Comparison of ENCODE assay signal across 21 mouse cellular contexts in the genomic region with DNA sequence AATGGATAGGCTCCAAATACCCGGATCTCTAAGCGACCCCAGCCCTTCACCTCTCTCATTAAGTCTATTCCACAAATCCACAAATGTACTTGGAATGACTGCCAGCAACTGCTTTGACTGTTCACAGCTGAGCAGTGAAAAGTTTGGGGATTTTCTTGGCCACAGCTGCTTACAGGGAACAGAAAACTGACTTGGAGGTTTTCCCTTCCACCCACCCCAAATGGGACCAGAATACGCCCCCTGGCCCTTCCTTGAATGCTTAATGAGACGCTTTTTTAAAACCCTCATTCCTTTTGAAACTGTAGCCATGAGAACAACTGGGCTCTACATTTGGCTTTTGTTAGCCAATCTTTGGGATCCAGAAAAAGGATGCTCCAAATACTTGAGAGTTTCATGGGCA. TPM values are rescaled to one million over a fixed set of nuclear protein-coding genes. Genes with fewer than 3 reads are reported as not detected.
DNase-seq lines count a peak whose midpoint lies in the region; ATAC-seq and TF ChIP-seq lines count a peak whose summit lies in the region.
"Had no signal": no experiment of that assay in that cellular context is flagged by ENCODE, and none has a peak within 500 bp of the region (broad histone marks: within the 10 kb centered on the region; RNA-seq: fewer than 3 reads in every experiment).

No protein-coding gene starts in this region.

- no peak for TF ChIP-seq CTCF in hindbrain, postnatal 0 days (IDR thresholded peaks at IDR 0.05; ENCODE audit: low read depth)
- no peak for TF ChIP-seq CTCF in stomach, postnatal 0 days (IDR thresholded peaks at IDR 0.05; ENCODE audit: low read depth)

- H3K27me3 ChIP-seq in hindbrain, postnatal 0 days (ENCODE audit: insufficient read depth, low read length) = no peaks in the 10 kb centered on the region
- no peaks in the 10 kb centered on the region for H3K27me3 ChIP-seq in hindbrain, embryonic 13.5 days
- no peaks in the 10 kb centered on the region for H3K27me3 ChIP-seq in stomach, postnatal 0 days (ENCODE audit: control insufficient read depth, insufficient read depth, low read length)
- H3K27me3 ChIP-seq: heart, embryonic 12.5 days; intestine, embryonic 15.5 days had no signal

- no peak overlapping the region for H3K27ac ChIP-seq in hindbrain, postnatal 0 days
- H3K27ac ChIP-seq in hindbrain, embryonic 13.5 days = no peak overlapping the region
- H3K27ac ChIP-seq in stomach, postnatal 0 days (replicated peaks) = no peak overlapping the region
- H3K27ac ChIP-seq: intestine, embryonic 15.5 days had no signal

- H3K4me2 ChIP-seq in hindbrain, postnatal 0 days (ENCODE audit: low read depth, low read length) = no peak overlapping the region
- no peak overlapping the region for H3K4me2 ChIP-seq in hindbrain, embryonic 13.5 days
- no peak overlapping the region for H3K4me2 ChIP-seq in stomach, postnatal 0 days (replicated peaks; ENCODE audit: low read depth)
- H3K4me2 ChIP-seq: heart, embryonic 12.5 days; intestine, embryonic 15.5 days had no signal

- H3K4me3 ChIP-seq in hindbrain, postnatal 0 days (ENCODE audit: low read length) = no peak overlapping the region
- H3K4me3 ChIP-seq in hindbrain, embryonic 13.5 days = no peak overlapping the region
- H3K4me3 ChIP-seq in stomach, postnatal 0 days (ENCODE audit: low read depth, low read length) = no peak overlapping the region
- H3K4me3 ChIP-seq: heart, embryonic 12.5 days; intestine, embryonic 15.5 days; myocyte had no signal

- whole genome bisulfite sequencing in hindbrain, postnatal 0 days = 51% methylated on average over 4 of the region's 4 CpGs
- 67% methylated on average over 4 of the region's 4 CpGs for WGBS in hindbrain, embryonic 13.5 days
- WGBS in stomach, postnatal 0 days = 57% methylated on average over 4 of the region's 4 CpGs

- no peaks in the 10 kb centered on the region for H3K4me1 ChIP-seq in hindbrain, postnatal 0 days (ENCODE audit: insufficient read depth, low read length)
- no peaks in the 10 kb centered on the region for H3K4me1 ChIP-seq in hindbrain, embryonic 13.5 days (replicated peaks)
- H3K4me1 ChIP-seq in stomach, postnatal 0 days (replicated peaks; ENCODE audit: control insufficient read depth, insufficient read depth) = no peaks in the 10 kb centered on the region
- H3K4me1 ChIP-seq: heart, embryonic 12.5 days; intestine, embryonic 15.5 days had no signal

- no peak overlapping the region for H3K9ac ChIP-seq in hindbrain, postnatal 0 days (replicated peaks; ENCODE audit: low read length)
- no peak overlapping the region for H3K9ac ChIP-seq in hindbrain, embryonic 13.5 days
- H3K9ac ChIP-seq in stomach, postnatal 0 days (ENCODE audit: low read length) = no peak overlapping the region
- H3K9ac ChIP-seq: heart, embryonic 12.5 days; intestine, embryonic 15.5 days had no signal

- peak; percentile 48; the same call in 1 of the 2 replicates for ATAC-seq in hindbrain, postnatal 0 days
- ATAC-seq in hindbrain, embryonic 13.5 days (ENCODE audit: low FRiP score) = no peak
- no peak for ATAC-seq in stomach, postnatal 0 days (ENCODE audit: low FRiP score, low TSS enrichment)
- ATAC-seq: intestine, embryonic 15.5 days; Patski had no signal

- no peaks in the 10 kb centered on the region for H3K9me3 ChIP-seq in hindbrain, postnatal 0 days (ENCODE audit: low read length)
- H3K9me3 ChIP-seq in hindbrain, embryonic 13.5 days = no peaks in the 10 kb centered on the region
- no peaks in the 10 kb centered on the region for H3K9me3 ChIP-seq in stomach, postnatal 0 days (ENCODE audit: control insufficient read depth, low read length)
- H3K9me3 ChIP-seq: heart, embryonic 12.5 days; intestine, embryonic 15.5 days had no signal

- H3K36me3 ChIP-seq in hindbrain, postnatal 0 days (ENCODE audit: insufficient read depth, low read length) = no peaks in the 10 kb centered on the region
- no peaks in the 10 kb centered on the region for H3K36me3 ChIP-seq in hindbrain, embryonic 13.5 days
- no peaks in the 10 kb centered on the region for H3K36me3 ChIP-seq in stomach, postnatal 0 days (ENCODE audit: control insufficient read depth, insufficient read depth, low read length)
- H3K36me3 ChIP-seq: heart, embryonic 12.5 days; intestine, embryonic 15.5 days had no signal

- peak; percentile 33 for DNase-seq in cerebellum, adult 9-11 months
- DNase-seq in cerebellum, postnatal 36 days = no peak
- peak; percentile 59 for DNase-seq in hindbrain, postnatal 0 days (ENCODE audit: low spot score)
- DNase-seq in Muller cell, postnatal 12 days (ENCODE audit: inconsistent ontology term) = peak; percentile 59
- DNase-seq in layer of hippocampus, adult 9-11 months = peak; percentile 57
- no peak for DNase-seq in stomach, postnatal 0 days (ENCODE audit: low spot score)
- DNase-seq in adrenal gland, adult 2 months = no peak
- DNase-seq: cerebellum, postnatal 14 days; gastrocnemius, postnatal 36 days; heart, postnatal 36 days had no signal

- TF ChIP-seq EP300 in stomach, postnatal 0 days (optimal IDR thresholded peaks at IDR 0.05) = no peak

RNA-seq across cellular contexts. Expression of a gene that starts 8.6 kb away (rescaled TPM):
- total RNA-seq in hindbrain, postnatal 0 days (2014; rRNA removed) = not detected in 2 replicates
- not detected in 2 replicates for polyA plus RNA-seq in hindbrain, postnatal 0 days (2015; fragmentation: Nextera tagmentation; extraction: Ambion mirVana)
- not detected in 2 replicates for polyA plus RNA-seq in hindbrain, embryonic 13.5 days (2015; fragmentation: Nextera tagmentation; extraction: Ambion mirVana)
- not detected in 2 replicates for polyA plus RNA-seq in stomach, postnatal 0 days (2015; fragmentation: Nextera tagmentation; extraction: Ambion mirVana)
- not detected for total RNA-seq in adrenal gland, adult 2 months (2021)
- not detected in 2 replicates for polyA plus RNA-seq in adrenal gland, adult 2 months (2012; rRNA removed)
- total RNA-seq: gastrocnemius, postnatal 36 days; heart, postnatal 36 days; layer of hippocampus, postnatal 36 days had no signal
- polyA plus RNA-seq: embryonic facial prominence, embryonic 11.5 days; heart, embryonic 12.5 days; intestine, embryonic 15.5 days; kidney, embryonic 16.5 days; limb, embryonic 14.5 days; liver, embryonic 16.5 days; myocyte; Patski; thymus, postnatal 0 days had no signal

RNA-seq across cellular contexts. Expression of a gene that starts 19.7 kb away (rescaled TPM):
- not detected in 2 replicates for total RNA-seq in hindbrain, postnatal 0 days (2014; rRNA removed)
- not detected in 2 replicates for polyA plus RNA-seq in hindbrain, postnatal 0 days (2015; fragmentation: Nextera tagmentation; extraction: Ambion mirVana)
- not detected in 2 replicates for polyA plus RNA-seq in hindbrain, embryonic 13.5 days (2015; fragmentation: Nextera tagmentation; extraction: Ambion mirVana)
- not detected in 2 replicates for polyA plus RNA-seq in stomach, postnatal 0 days (2015; fragmentation: Nextera tagmentation; extraction: Ambion mirVana)
- not detected for total RNA-seq in adrenal gland, adult 2 months (2021)
- not detected in 2 replicates for polyA plus RNA-seq in adrenal gland, adult 2 months (2012; rRNA removed)
- total RNA-seq: gastrocnemius, postnatal 36 days; heart, postnatal 36 days; layer of hippocampus, postnatal 36 days had no signal
- polyA plus RNA-seq: embryonic facial prominence, embryonic 11.5 days; heart, embryonic 12.5 days; intestine, embryonic 15.5 days; kidney, embryonic 16.5 days; limb, embryonic 14.5 days; liver, embryonic 16.5 days; myocyte; Patski had no signal

RNA-seq across cellular contexts. Expression of a gene that starts 31.6 kb away (rescaled TPM):
- not detected in 2 replicates for total RNA-seq in hindbrain, postnatal 0 days (2014; rRNA removed)
- not detected in 2 replicates for polyA plus RNA-seq in hindbrain, postnatal 0 days (2015; fragmentation: Nextera tagmentation; extraction: Ambion mirVana)
- not detected in 2 replicates for polyA plus RNA-seq in hindbrain, embryonic 13.5 days (2015; fragmentation: Nextera tagmentation; extraction: Ambion mirVana)
- not detected in 2 replicates for polyA plus RNA-seq in stomach, postnatal 0 days (2015; fragmentation: Nextera tagmentation; extraction: Ambion mirVana)
- total RNA-seq in adrenal gland, adult 2 months (2021) = not detected
- polyA plus RNA-seq in adrenal gland, adult 2 months (2012; rRNA removed) = not detected in 2 replicates
- total RNA-seq: gastrocnemius, postnatal 36 days; heart, postnatal 36 days; layer of hippocampus, postnatal 36 days had no signal
- polyA plus RNA-seq: embryonic facial prominence, embryonic 11.5 days; heart, embryonic 12.5 days; intestine, embryonic 15.5 days; kidney, embryonic 16.5 days; limb, embryonic 14.5 days; liver, embryonic 16.5 days; myocyte; Patski; thymus, postnatal 0 days had no signal

RNA-seq across cellular contexts. Expression of a gene that starts 40.0 kb away (rescaled TPM):
- not detected in 2 replicates for total RNA-seq in hindbrain, postnatal 0 days (2014; rRNA removed)
- not detected in 2 replicates for polyA plus RNA-seq in hindbrain, postnatal 0 days (2015; fragmentation: Nextera tagmentation; extraction: Ambion mirVana)
- not detected in 2 replicates for polyA plus RNA-seq in hindbrain, embryonic 13.5 days (2015; fragmentation: Nextera tagmentation; extraction: Ambion mirVana)
- not detected in 2 replicates for polyA plus RNA-seq in stomach, postnatal 0 days (2015; fragmentation: Nextera tagmentation; extraction: Ambion mirVana)
- total RNA-seq in adrenal gland, adult 2 months (2021) = not detected
- polyA plus RNA-seq in adrenal gland, adult 2 months (2012; rRNA removed) = not detected in 2 replicates
- total RNA-seq: gastrocnemius, postnatal 36 days; heart, postnatal 36 days; layer of hippocampus, postnatal 36 days had no signal
- polyA plus RNA-seq: embryonic facial prominence, embryonic 11.5 days; heart, embryonic 12.5 days; intestine, embryonic 15.5 days; kidney, embryonic 16.5 days; limb, embryonic 14.5 days; liver, embryonic 16.5 days; myocyte; Patski; thymus, postnatal 0 days had no signal

RNA-seq across cellular contexts. Expression of a gene that starts 45.7 kb away (rescaled TPM):
- not detected in 2 replicates for total RNA-seq in hindbrain, postnatal 0 days (2014; rRNA removed)
- polyA plus RNA-seq in hindbrain, postnatal 0 days (2015; fragmentation: Nextera tagmentation; extraction: Ambion mirVana) = not detected in 2 replicates
- polyA plus RNA-seq in hindbrain, embryonic 13.5 days (2015; fragmentation: Nextera tagmentation; extraction: Ambion mirVana) = not detected in 2 replicates
- polyA plus RNA-seq in stomach, postnatal 0 days (2015; fragmentation: Nextera tagmentation; extraction: Ambion mirVana) = not detected in 2 replicates
- total RNA-seq in adrenal gland, adult 2 months (2021) = not detected
- not detected in 2 replicates for polyA plus RNA-seq in adrenal gland, adult 2 months (2012; rRNA removed)
- total RNA-seq: gastrocnemius, postnatal 36 days; heart, postnatal 36 days; layer of hippocampus, postnatal 36 days had no signal
- polyA plus RNA-seq: embryonic facial prominence, embryonic 11.5 days; heart, embryonic 12.5 days; intestine, embryonic 15.5 days; kidney, embryonic 16.5 days; limb, embryonic 14.5 days; liver, embryonic 16.5 days; myocyte; Patski; thymus, postnatal 0 days had no signal

Comparison
In these comparisons a context has a peak if more than half of its experiments do, and no peak if none do; other contexts are left out.
1. DNase-seq: peak in cerebellum, adult 9-11 months (single experiment), hindbrain, postnatal 0 days (single experiment), Muller cell, postnatal 12 days (single experiment) and layer of hippocampus, adult 9-11 months (single experiment); none in cerebellum, postnatal 36 days (0 of 2), stomach, postnatal 0 days (single experiment) and adrenal gland, adult 2 months (single experiment).